Mouse (Mus musculus) gastrocnemius, postnatal 36 days (tissue): ENCODE measurements around the gene Naaa. TPM values are rescaled to one million over a fixed set of nuclear protein-coding genes. Genes with fewer than 3 reads are reported as not detected.

Experiments
- DNase-seq, 2 experiments: peaks; one replicate each; pipeline ENCODE4 v3.0.0; 2022
- intact Hi-C: fragments of 180-260 bp; cut with DNase I; formaldehyde crosslinking; loops from one replicate; pipeline ENCODE4 v1.15.1; 2025
- total RNA-seq, 2 experiments: library from RNA; stranded (reverse); gene quantifications; 2 replicates each; pipeline ENCODE4 v1.2.3; 2021

Naaa gene
- total RNA-seq, 2 experiments from 2014 or later: 4.4 to 5.3 TPM

GRCm38 (mm10) chr5:92220287-92220902 lies 57.6 kb downstream of the Naaa start:
- intact Hi-C loops: no loop called here
- no peak for DNase-seq

- intact Hi-C loops: no loop called here
Observed at GRCm38 (mm10) chr5:92219826-92220225, 58.1 kb downstream of the Naaa start.

GRCm38 (mm10) chr5:92218915-92219793 lies 58.8 kb downstream of the Naaa start:
- intact Hi-C loops: no loop called here

More at GRCm38 (mm10) chr5:92219826-92220225, 58.1 kb downstream of the Naaa start:
- DNase-seq: no peak

GRCm38 (mm10) chr5:92215308-92215707 lies 62.7 kb downstream of the Naaa start, which contains the start of gene U90926:
U90926 (minus strand) TSS chr5:92215408.
- DNase-seq: no peak
- intact Hi-C loops: no loop called here

More at GRCm38 (mm10) chr5:92218915-92219793, 58.8 kb downstream of the Naaa start:
- no peak for DNase-seq

GRCm38 (mm10) chr5:92212231-92212630 lies 65.7 kb downstream of the Naaa start:
- DNase-seq: no peak
- intact Hi-C loops: no loop called here

- intact Hi-C loops: no loop called here
- no peak for DNase-seq
Observed at GRCm38 (mm10) chr5:92210205-92210604, 67.8 kb downstream of the Naaa start.

Other genes with a start within 250 kb of the Naaa start
- 1 to 10 TPM; 3.2 to 3.4 TPM for gene Cdkl2, start 234.3 kb downstream of the Naaa start, total RNA-seq
- gene G3bp2, start 194.5 kb downstream of the Naaa start, total RNA-seq: 10 to 100 TPM; 51.1 to 52.6 TPM
- gene Uso1, start 140.2 kb downstream of the Naaa start, total RNA-seq: 10 to 100 TPM; 56.2 to 60.0 TPM
- not detected for gene U90926, start 62.8 kb downstream of the Naaa start, total RNA-seq
- gene Ppef2, start 21.9 kb downstream of the Naaa start, total RNA-seq: not detected
- 10 to 100 TPM; 13.4 to 18.1 TPM for gene Sdad1, start 32.3 kb upstream of the Naaa start, total RNA-seq
- gene Cxcl9, start 49.9 kb upstream of the Naaa start, total RNA-seq: under 1 TPM; 0.41 to 0.47 TPM
- gene Art3, start 53.7 kb upstream of the Naaa start, total RNA-seq: 100 to 1,000 TPM; 384 to 415 TPM
- under 1 TPM in 1 of 2 experiments, not detected in 1; 0.23 TPM for gene Cxcl10, start 70.7 kb upstream of the Naaa start, total RNA-seq
- gene Nup54, start 157.0 kb upstream of the Naaa start, total RNA-seq: 1 to 10 TPM; 8.1 to 8.2 TPM
- gene Scarb2, start 228.7 kb upstream of the Naaa start, total RNA-seq: 10 to 100 TPM; 69.8 to 76.7 TPM